Mouse (Mus musculus) CH12.LX (cell line): Measurements from ENCODE around the gene Rab3a. TPM values are rescaled to one million over a fixed set of nuclear protein-coding genes. Genes with fewer than 3 reads are reported as not detected.

Experiments used
- DNase-seq: peaks from one replicate; pipeline ENCODE4 v3.0.0-alpha.2; 2013; ENCODE audit errors: extremely low read depth
- H3K27ac ChIP-seq: 2 replicates; pipeline ENCODE4 v1.5.1; 2012; ENCODE audit warnings: low read depth, mild to moderate bottlenecking, control low read depth, moderate library complexity; ENCODE audit not compliant: insufficient read depth
- H3K27me3 ChIP-seq: replicated peaks from 2 replicates; pipeline ENCODE3; 2012; ENCODE audit warnings: inconsistent platforms
- H3K36me3 ChIP-seq, 2 experiments: replicated peaks in 1 of 2; 2 replicates each; pipeline versions ENCODE3 to v1.6.1; 2012; ENCODE audit warnings: inconsistent platforms in 1 of 2, low read length in 1 of 2, mild to moderate bottlenecking in 1 of 2, mixed read lengths in 1 of 2, moderate library complexity in 1 of 2; ENCODE audit not compliant: control insufficient read depth in 1 of 2, insufficient read depth in 1 of 2
- H3K4me1 ChIP-seq, 2 experiments: 2 replicates each; pipeline ENCODE4 v1.6.1; 2012; ENCODE audit warnings: inconsistent platforms in 1 of 2, moderate library complexity in 1 of 2; ENCODE audit not compliant: insufficient read depth in 2 of 2, control insufficient read depth in 1 of 2
- H3K4me2 ChIP-seq: 2 replicates; pipeline ENCODE4 v1.6.1; 2012; ENCODE audit warnings: low read depth, mild to moderate bottlenecking, control low read depth; ENCODE audit not compliant: poor library complexity, insufficient read depth, severe bottlenecking
- H3K4me3 ChIP-seq, 3 experiments: fragments of 150-350 bp in 1 of 3; sonication (generic) in 1 of 3; replicated peaks in 1 of 3; 2 replicates each; pipeline versions ENCODE3 to v1.5.1; 2011 to 2012; ENCODE audit warnings: low read depth in 2 of 3, low read length in 2 of 3, mild to moderate bottlenecking in 2 of 3, moderate library complexity in 2 of 3, control low read depth in 1 of 3, improper control_type of control experiment in 1 of 3, inconsistent platforms in 1 of 3, mixed read lengths in 1 of 3; ENCODE audit not compliant: poor library complexity in 1 of 3
- H3K79me2 ChIP-seq: replicated peaks from 2 replicates; pipeline ENCODE4 v1.6.1; 2012; ENCODE audit warnings: mild to moderate bottlenecking, moderate library complexity; ENCODE audit not compliant: control insufficient read depth, poor library complexity, insufficient read depth, severe bottlenecking; ENCODE audit errors: extremely low read depth
- H3K9ac ChIP-seq: 2 replicates; pipeline ENCODE4 v1.6.1; 2012; ENCODE audit warnings: low read depth, mild to moderate bottlenecking, control low read depth, moderate library complexity; ENCODE audit not compliant: insufficient read depth
- H3K9me3 ChIP-seq: replicated peaks from 2 replicates; pipeline ENCODE3; 2012; ENCODE audit warnings: low read length, inconsistent platforms, mixed read lengths
- CHD1 ChIP-seq: IDR thresholded peaks from 2 replicates; pipeline ENCODE4 v1.6.1; 2012; ENCODE audit warnings: low read depth, low read length, improper control_type of control experiment, inconsistent platforms
- CTCF ChIP-seq, 2 experiments: IDR thresholded peaks in 1 of 2; conservative IDR thresholded peaks in 1 of 2; 2 replicates each; pipeline ENCODE4 v1.5.1; 2011 to 2012; ENCODE audit warnings: low read depth in 2 of 2, low read length in 2 of 2, improper control_type of control experiment in 1 of 2, inconsistent platforms in 1 of 2, mild to moderate bottlenecking in 1 of 2, moderate library complexity in 1 of 2
- E2F4 ChIP-seq: IDR thresholded peaks from 2 replicates; pipeline ENCODE4 v1.6.1; 2011; ENCODE audit warnings: low read depth, low read length, improper control_type of control experiment; ENCODE audit not compliant: insufficient replicate concordance
- EP300 ChIP-seq: IDR thresholded peaks from 2 replicates; pipeline ENCODE4 v1.6.1; 2011; ENCODE audit warnings: low read length, improper control_type of control experiment
- JUND ChIP-seq: conservative IDR thresholded peaks from 2 replicates; pipeline ENCODE4 v1.6.1; 2011; ENCODE audit warnings: low read depth, low read length, improper control_type of control experiment
- MAZ ChIP-seq: IDR thresholded peaks from 2 replicates; pipeline ENCODE4 v1.6.1; 2012; ENCODE audit warnings: low read depth, mild to moderate bottlenecking, inconsistent platforms, low read length, improper control_type of control experiment, moderate library complexity
- NELFE ChIP-seq: IDR thresholded peaks from 2 replicates; pipeline ENCODE4 v1.6.1; 2011; ENCODE audit warnings: low read depth, low read length, improper control_type of control experiment
- NRF1 ChIP-seq: IDR thresholded peaks from 2 replicates; pipeline ENCODE4 v1.6.1; 2014; ENCODE audit warnings: low read depth, mild to moderate bottlenecking, inconsistent platforms, low read length, improper control_type of control experiment, moderate library complexity
- PAX5 ChIP-seq: IDR thresholded peaks from 2 replicates; pipeline ENCODE4 v1.6.1; 2012; ENCODE audit warnings: low read length, inconsistent platforms, mixed read lengths
- POLR2AphosphoS2 ChIP-seq: IDR thresholded peaks from 2 replicates; pipeline ENCODE4 v1.6.1; 2011; ENCODE audit warnings: low read depth, low read length, improper control_type of control experiment
- RAD21 ChIP-seq: IDR thresholded peaks from 2 replicates; pipeline ENCODE4 v1.6.1; 2011; ENCODE audit warnings: low read depth, mild to moderate bottlenecking, low read length, improper control_type of control experiment, moderate library complexity
- RCOR1 ChIP-seq: conservative IDR thresholded peaks from 2 replicates; pipeline ENCODE4 v1.6.1; 2012; ENCODE audit warnings: low read depth, mild to moderate bottlenecking, inconsistent platforms, low read length, improper control_type of control experiment
- TBP ChIP-seq: conservative IDR thresholded peaks from 2 replicates; pipeline ENCODE4 v1.6.1; 2011; ENCODE audit warnings: low read depth, low read length, improper control_type of control experiment
- TCF12 ChIP-seq: IDR thresholded peaks from 2 replicates; pipeline ENCODE4 v1.6.1; 2014; ENCODE audit warnings: low read depth, mild to moderate bottlenecking, inconsistent platforms, low read length, improper control_type of control experiment
- USF1 ChIP-seq: IDR thresholded peaks from 2 replicates; pipeline ENCODE4 v1.6.1; 2014; ENCODE audit warnings: low read depth, mild to moderate bottlenecking, inconsistent platforms, low read length, improper control_type of control experiment
- USF2 ChIP-seq: conservative IDR thresholded peaks from 2 replicates; pipeline ENCODE4 v1.6.1; 2011; ENCODE audit warnings: low read depth, low read length, improper control_type of control experiment
- ZKSCAN1 ChIP-seq: IDR thresholded peaks from 2 replicates; pipeline ENCODE4 v1.6.1; 2012; ENCODE audit warnings: low read depth, inconsistent platforms, low read length, improper control_type of control experiment, borderline replicate concordance
- ZNF384 ChIP-seq: IDR thresholded peaks from 2 replicates; pipeline ENCODE4 v1.6.1; 2012; ENCODE audit warnings: low read depth, low read length, improper control_type of control experiment, inconsistent platforms
- dilution Hi-C: fragments of 300-500 bp; cut with MboI; formaldehyde crosslinking; loops from 2 replicates; pipeline ENCODE4 v1.14.3; 2020; ENCODE audit warnings: low sequenced_read_pairs; ENCODE audit not compliant: extremely low pct_unique_long_range_greater_than_20kb, extremely low pct_ligation_motif_present
- in situ Hi-C: fragments of 300-500 bp; cut with MboI; formaldehyde crosslinking; loops from 3 replicates; pipeline ENCODE4 v1.14.3; 2019; ENCODE audit warnings: low sequenced_read_pairs, low pct_ligation_motif_present, low pct_unique_long_range_greater_than_20kb, mixed read lengths
- polyA plus RNA-seq: library from polyadenylated mRNA; unstranded; fragments of >175 nt; gene quantifications from 2 replicates; pipeline ENCODE4 v1.2.1, GENCODE M21; 2012; ENCODE audit warnings: low read depth; ENCODE audit not compliant: insufficient read length
- total RNA-seq, 2 experiments: library from RNA; depleted of rRNA; stranded (reverse); fragments of 300-350 nt in 1 of 2; fragments of >200 nt in 1 of 2; gene quantifications; 2 replicates each; pipeline ENCODE4 v1.2.3; 2012 to 2014

Rab3a gene
- total and polyA plus RNA-seq, 3 experiments, result 0.87 to 1.9 (median 0.99) TPM

DNA sequence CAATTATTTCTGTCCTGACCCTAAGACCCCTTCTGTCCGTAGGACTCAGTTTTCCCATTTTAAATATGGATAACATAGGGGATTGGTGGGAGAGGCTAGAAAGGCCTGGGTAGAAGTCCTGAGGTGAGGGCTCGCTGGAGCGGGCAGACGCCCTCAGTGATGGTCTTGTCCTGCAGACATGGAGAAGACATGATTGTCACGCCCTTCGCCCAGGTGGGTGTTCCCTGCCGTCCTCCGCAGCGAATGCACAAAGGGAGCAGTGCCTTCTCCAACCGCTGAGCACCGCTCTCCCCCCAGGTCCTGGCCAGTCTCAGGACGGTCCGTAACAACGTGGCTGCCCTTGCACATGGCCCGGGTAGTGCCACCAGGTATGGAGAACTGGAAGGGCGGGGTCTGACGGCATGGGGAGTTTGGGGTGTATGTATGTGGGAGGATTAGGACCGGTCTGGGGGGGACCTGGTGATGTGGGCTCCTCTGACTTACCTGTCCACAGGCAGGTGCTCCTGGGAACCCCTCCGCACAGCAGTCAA is 8.7 kb upstream of the Rab3a start:
- no peaks in the 10 kb centered on the region for H3K9me3 ChIP-seq
- no peak overlapping the region for H3K9ac ChIP-seq
- peaks cover 8 to 28% of the 10 kb centered on the region in 2 experiments for H3K4me1 ChIP-seq
- in situ Hi-C loops (no loop called here), dilution Hi-C loops (no loop called here)
- DNase-seq, result no peak
- no peak overlapping the region for H3K4me3 ChIP-seq
- no peak overlapping the region for H3K4me2 ChIP-seq
- TF ChIP-seq ZKSCAN1 (no peak), RCOR1 (no peak), USF1 (no peak), POLR2AphosphoS2 (no peak), MAZ (no peak), NRF1 (no peak), CTCF (conservative IDR thresholded peaks at IDR 0.05 in 1 of 2, IDR thresholded peaks at IDR 0.05 in 1 of 2; ENCODE audit: low read depth in 2 of 2, low read length in 2 of 2) (no peak), RAD21 (no peak), TBP (no peak), TCF12 (no peak), NELFE (no peak)
- H3K79me2 ChIP-seq, result no peaks in the 10 kb centered on the region
- H3K27ac ChIP-seq, result no peak overlapping the region
- H3K27me3 ChIP-seq, result no peaks in the 10 kb centered on the region
- H3K36me3 ChIP-seq, result peaks cover 4 to 53% of the 10 kb centered on the region in 2 experiments

DNA sequence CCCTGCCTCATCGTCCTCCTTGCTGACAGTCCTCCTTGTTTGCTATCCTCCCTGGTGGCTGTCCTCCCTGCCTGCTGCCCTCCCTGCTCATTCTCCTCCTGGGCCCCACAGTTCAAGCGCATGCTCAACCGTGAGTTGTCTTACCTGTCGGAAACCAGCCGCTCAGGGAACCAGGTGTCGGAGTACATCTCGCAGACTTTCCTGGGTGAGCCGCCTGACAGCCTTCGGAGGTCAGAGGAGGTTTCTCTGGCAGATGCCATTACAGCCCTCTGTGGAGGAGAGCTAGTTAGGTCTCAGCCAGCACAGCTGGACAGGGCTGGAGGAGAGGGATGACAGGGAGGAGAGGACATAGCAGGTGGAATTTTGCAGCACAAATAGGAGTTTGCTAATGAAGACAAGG is 7.8 kb upstream of the Rab3a start:
- dilution Hi-C loops, result no loop called here
- H3K9me3 ChIP-seq, result no peaks in the 10 kb centered on the region
- H3K4me2 ChIP-seq, result no peak overlapping the region
- no peak for TF ChIP-seq NRF1
- TF ChIP-seq, all 38 proteins: peak for 0
- H3K27ac ChIP-seq, result no peak overlapping the region
- no peak for DNase-seq
- in situ Hi-C loops, result no loop called here
- peaks cover 8 to 20% of the 10 kb centered on the region in 2 experiments for H3K4me1 ChIP-seq
- H3K27me3 ChIP-seq, result no peaks in the 10 kb centered on the region
- H3K4me3 ChIP-seq, result no peak overlapping the region
- no peak overlapping the region for H3K9ac ChIP-seq
- H3K36me3 ChIP-seq, result peaks cover 4 to 53% of the 10 kb centered on the region in 2 experiments
- H3K79me2 ChIP-seq, result no peaks in the 10 kb centered on the region

DNA sequence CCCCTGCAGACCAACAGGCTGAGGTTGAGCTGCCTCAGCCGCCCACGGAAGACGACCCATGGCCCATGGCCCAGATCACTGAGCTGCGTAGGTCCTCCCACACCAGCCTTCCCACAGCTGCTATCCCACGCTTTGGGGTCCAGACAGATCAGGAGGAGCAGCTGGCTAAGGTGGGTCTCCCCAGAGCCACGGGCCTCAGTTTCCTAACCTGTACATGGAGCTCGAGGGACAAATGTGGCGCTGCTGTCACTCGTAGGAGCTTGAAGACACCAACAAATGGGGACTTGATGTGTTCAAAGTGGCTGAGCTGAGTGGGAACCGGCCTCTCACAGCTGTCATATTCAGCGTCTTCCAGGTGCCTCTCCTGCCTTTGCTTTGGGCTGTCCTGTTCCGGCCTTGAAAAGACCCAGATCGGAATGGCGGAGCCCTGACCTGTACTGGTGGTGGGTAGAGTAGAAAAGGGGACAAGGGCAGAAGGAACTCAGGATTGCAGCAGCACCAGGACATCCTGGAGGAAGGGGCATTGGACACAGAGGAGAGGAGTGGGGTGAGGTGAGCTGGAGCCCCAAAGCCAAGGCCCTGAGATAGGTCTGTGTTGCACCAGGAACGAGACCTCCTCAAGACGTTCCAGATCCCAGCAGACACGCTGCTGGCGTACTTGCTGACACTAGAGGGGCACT is 7.1 kb upstream of the Rab3a start:
- Histone ChIP-seq H3K4me3 (no peak overlapping the region), H3K27ac (no peak overlapping the region), H3K4me1 (peaks cover 3 to 20% of the 10 kb centered on the region in 2 experiments), H3K27me3 (no peaks in the 10 kb centered on the region), H3K79me2 (no peaks in the 10 kb centered on the region), H3K9me3 (no peaks in the 10 kb centered on the region), H3K4me2 (no peak overlapping the region), H3K36me3 (peaks cover 4 to 50% of the 10 kb centered on the region in 2 experiments), H3K9ac (no peak overlapping the region)
- dilution Hi-C loops, result no loop called here
- in situ Hi-C loops, result no loop called here
- TF ChIP-seq E2F4 (no peak), POLR2AphosphoS2 (no peak), ZNF384 (no peak), NRF1 (no peak), EP300 (no peak), JUND (no peak), USF2 (no peak), MAZ (no peak), CHD1 (no peak), PAX5 (no peak)
- no peak for DNase-seq
